Mouse (Mus musculus) T-helper 17 cell (primary cell): ENCODE results near the gene Rabgap1l.

ENCODE experiments used
- in situ Hi-C, 2 experiments: fragments of 300-600 bp; cut with MboI, MseI; formaldehyde crosslinking; loops; 1 replicate in 1 of 2; 2 replicates in 1 of 2; pipeline ENCODE4 v1.15.1; 2025; ENCODE audit warnings: high pct_unique_total_duplicates in 2 of 2

The Rabgap1l gene

GRCm38 (mm10) chr1:160787926-160788325 lies 5.1 kb downstream of the Rabgap1l start:
- in situ Hi-C loops = no loop called here

- in situ Hi-C loops = no loop called here
Observed at GRCm38 (mm10) chr1:160787164-160787563, 5.8 kb downstream of the Rabgap1l start.

DNA sequence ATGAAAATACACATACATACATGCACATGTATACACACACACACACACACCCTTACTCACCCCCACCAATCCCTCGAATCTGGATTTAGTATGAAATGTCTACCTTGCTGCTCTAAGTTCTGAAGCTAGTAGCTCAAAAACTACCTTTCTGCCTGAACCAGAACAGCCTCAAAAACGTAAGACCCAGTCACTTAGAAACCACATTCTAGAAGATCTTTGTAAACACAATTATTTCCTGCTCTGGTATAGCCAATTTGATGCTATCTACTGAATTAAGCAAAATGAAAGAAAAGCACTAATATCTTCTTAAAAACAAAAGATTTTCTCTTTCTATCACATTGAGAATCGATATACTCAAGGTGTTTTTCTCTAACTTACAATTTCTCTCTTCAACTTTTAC lies 6.4 kb downstream of the Rabgap1l start:
- in situ Hi-C loops = no loop called here

DNA sequence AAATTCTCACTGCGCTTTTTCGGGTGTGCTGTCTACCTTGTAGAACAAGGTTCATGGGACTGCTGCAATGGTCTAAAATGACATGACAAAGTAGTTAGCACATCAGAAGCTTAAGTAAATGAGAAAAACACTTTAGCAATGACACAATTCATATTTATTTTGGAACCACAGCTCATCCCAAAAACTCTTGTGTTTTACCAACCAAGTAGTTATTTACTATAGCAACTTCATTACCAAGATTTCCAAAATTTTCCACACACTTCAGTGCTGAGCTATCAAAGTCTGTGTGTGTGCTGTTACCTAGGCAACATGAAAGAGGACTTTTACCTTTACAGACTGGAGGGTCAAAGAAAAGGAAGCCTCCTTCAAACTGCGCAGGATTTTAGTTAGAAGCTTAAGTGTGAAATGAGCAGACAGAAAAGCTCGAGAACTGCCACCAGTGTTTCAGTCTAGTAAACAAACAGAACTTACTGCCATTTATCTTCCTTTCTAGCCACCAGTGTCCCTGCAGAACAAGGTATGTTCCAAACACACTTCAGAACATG lies 7.3 kb downstream of the Rabgap1l start:
- in situ Hi-C loops = no loop called here

GRCm38 (mm10) chr1:160784122-160784521 lies 8.9 kb downstream of the Rabgap1l start:
- in situ Hi-C loops = no loop called here

GRCm38 (mm10) chr1:160774166-160774565 lies 18.8 kb downstream of the Rabgap1l start:
- in situ Hi-C loops = no loop called here

GRCm38 (mm10) chr1:160765565-160765964 lies 27.4 kb downstream of the Rabgap1l start:
- in situ Hi-C loops = no loop called here

- in situ Hi-C loops = no loop called here
Observed at GRCm38 (mm10) chr1:160758243-160758642, 34.8 kb downstream of the Rabgap1l start.

DNA sequence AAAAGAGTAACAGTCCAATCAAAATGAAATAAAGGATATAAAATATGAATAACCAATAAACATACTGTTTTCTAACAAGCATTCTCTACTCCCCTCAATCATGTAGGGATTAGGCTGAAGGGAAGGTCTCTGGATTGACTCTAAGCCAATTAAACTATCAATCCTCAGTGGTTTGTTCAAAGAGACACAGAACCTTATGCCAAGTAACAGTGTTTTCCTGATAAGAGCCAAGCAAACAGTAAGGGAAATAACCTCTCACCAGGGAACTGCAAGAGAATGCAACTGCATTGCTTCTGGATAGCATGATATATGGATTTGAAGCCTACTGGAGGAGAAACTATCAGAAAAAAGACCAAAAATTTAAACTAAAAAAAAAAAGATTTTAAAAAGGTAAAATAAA lies 37.7 kb downstream of the Rabgap1l start:
- in situ Hi-C loops = no loop called here

DNA sequence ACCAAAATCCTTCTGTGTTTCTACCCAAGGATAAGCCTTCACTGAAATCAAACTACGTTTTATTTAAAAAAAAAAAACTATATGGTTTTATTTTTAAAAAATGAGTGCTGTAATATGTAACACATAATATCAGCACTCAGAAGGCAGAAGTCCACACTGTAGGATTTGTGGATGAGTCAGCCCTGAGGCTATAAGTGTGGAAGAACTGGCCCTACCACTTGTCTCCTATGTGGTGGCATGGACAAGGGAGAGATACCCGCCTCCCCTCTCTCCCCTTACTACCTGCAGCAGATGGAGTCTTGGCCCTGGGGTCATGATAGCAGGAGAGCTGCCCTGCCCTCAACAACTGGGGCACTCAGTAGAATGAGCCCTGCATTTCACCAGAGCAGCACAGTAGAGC lies 42.4 kb downstream of the Rabgap1l start:
- in situ Hi-C loops = no loop called here

DNA sequence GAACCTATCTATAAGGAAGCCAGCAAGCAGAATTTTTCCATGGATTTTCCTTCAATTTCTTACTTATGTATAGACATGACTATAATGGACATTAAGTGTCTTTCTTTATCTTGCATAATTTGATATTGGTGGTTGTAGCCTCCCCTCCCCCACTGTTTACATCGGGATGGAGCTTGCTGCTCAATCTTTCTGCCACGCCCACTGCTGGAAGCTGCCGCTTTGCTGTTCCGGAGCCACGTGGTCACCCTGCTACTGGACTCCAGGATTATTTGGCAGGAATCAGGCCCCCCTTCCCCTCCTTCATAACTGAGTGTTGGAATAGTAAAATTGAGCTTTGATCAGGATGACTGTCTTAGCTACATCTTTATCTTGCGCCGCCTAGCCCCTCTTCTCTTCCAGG lies 46.2 kb downstream of the Rabgap1l start:
- in situ Hi-C loops = loop anchor here (5.0 to 10.0 kb wide), 2 partner anchors 111 to 118 kb away; no protein-coding TSS in a partner anchor

GRCm38 (mm10) chr1:160745238-160745930 lies 47.6 kb downstream of the Rabgap1l start:
- in situ Hi-C loops = loop anchor here (5.0 to 10.0 kb wide), 2 partner anchors 112 to 119 kb away; no protein-coding TSS in a partner anchor

DNA sequence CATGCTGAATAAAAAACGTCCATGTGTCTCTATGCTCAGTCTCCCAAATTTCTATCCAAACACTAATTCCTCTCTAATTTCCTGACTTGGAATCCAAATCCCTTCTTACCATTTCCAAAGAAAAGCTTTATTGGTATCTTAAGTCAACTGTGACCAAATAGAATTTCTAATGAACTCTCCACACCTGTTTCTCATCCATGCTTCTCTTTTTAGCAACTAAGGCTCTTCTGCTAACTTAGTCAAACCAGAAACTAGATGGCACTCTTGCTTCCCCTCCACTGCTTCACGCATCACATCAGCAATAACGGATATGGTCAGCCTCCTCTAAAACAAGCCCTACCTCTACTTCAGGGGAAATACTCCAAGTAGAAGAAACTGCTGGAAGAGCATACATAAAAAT lies 49.0 kb downstream of the Rabgap1l start:
- in situ Hi-C loops = loop anchor here in 1 of 2 experiments (10.0 kb wide), 1 partner anchor 121 kb away; no protein-coding TSS in a partner anchor

DNA sequence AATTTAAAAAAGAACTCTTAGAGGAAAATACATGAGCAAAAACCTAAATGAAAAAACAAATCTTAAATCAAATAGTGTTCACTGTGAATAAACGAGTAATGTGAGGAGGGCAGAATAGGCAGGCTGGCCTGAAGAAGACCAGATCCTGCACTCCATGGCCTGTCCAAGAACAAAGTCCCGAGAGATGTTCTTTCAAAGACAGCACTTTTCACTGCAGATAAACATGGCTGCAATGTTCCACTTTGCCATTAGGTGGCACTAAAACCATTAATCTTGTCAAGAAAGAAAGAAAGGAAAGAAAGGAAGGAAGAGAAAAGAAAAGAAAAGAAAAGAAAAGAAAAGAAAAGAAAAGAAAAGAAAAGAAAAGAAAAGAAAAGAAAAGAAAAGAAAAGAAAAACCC lies 49.8 kb downstream of the Rabgap1l start:
- in situ Hi-C loops = loop anchor here in 1 of 2 experiments (10.0 kb wide), 1 partner anchor 122 kb away; no protein-coding TSS in a partner anchor

DNA sequence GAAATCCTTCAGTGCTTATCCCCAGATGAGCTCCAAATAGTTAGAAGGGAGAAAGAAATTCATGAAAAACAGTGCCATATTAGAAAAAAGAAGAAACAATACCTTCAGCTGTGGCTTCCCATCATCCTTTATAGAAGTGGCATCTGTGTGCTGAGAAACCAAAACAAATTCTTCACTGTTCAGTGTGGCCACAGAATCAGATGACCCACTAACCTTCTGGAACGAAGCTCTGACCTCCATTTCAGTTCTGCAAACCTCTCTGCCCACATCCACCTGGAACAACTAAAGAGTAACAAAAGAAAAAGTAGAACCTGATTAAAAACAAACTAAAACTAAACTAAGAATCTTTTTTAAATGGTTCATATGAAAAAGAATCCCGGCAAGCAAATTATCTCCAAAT lies 52.4 kb downstream of the Rabgap1l start:
- in situ Hi-C loops = loop anchor here in 1 of 2 experiments (10.0 kb wide), 1 partner anchor 124 kb away; no protein-coding TSS in a partner anchor

DNA sequence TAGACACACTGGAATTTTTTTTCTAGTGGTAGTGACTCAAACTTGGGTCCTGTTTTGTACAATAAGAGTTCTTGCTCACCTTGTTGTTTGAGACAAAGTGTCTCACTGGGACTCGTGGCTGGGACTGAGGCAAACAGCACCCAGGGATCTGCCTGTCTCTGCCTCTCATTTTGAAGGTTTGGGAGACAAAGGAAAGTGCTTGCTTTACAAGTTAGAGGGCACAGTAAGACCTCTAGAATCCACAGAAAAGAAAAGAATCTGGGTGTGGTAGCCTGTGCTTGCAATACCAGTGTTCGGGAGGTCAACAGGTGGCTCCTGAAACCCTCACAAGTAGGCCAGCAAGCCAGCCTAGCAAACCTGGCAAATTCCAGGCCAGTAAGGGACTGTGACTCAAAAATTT lies 58.3 kb downstream of the Rabgap1l start:
- in situ Hi-C loops = loop anchor here in 1 of 2 experiments (10.0 kb wide), 1 partner anchor 200 kb away; no protein-coding TSS in a partner anchor

DNA sequence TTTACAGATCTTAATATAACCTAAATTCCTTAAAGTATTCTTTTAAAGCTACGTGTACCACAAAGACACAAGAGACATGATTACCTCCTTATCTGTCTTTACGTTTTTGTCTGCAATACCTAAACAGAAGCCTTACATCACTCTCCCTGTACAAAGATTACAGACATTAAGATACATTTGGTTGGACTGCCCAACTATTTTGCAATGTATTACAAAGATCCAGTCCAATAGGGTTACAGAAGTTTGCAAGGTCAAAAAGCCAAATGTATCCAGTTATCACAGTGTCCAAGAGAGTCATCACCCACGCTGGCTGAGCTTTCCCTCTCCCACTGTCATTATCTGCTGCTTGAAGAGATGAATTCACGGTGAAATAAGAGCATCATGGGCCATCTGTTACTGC lies 63.1 kb downstream of the Rabgap1l start:
- in situ Hi-C loops = loop anchor here in 1 of 2 experiments (5.0 to 10.0 kb wide), 2 partner anchors 205 to 523 kb away; no protein-coding TSS in a partner anchor

DNA sequence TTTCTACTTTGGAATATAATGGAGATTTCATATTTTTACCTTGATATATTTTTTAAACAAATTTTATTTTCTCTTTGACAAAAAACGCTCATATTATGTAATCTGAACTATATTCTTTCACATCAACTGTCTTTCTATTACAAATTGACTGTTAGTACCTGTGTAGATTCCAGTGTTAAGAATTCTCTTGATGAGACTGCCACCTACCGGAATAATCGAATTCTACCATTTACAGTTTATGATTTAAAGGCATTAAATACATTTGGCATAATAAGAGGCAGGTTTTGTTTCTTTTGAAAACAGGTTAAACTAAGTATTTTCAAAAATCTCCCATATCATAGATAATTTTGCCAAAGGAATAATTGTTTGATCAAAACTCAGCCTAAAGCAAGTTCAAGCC lies 75.3 kb downstream of the Rabgap1l start:
- in situ Hi-C loops = loop anchor here in 1 of 2 experiments (10.0 kb wide), 1 partner anchor 313 kb away; no protein-coding TSS in a partner anchor

GRCm38 (mm10) chr1:160714685-160715084 lies 78.3 kb downstream of the Rabgap1l start:
- in situ Hi-C loops = loop anchor here in 1 of 2 experiments (10.0 kb wide), 1 partner anchor 310 kb away; no protein-coding TSS in a partner anchor

DNA sequence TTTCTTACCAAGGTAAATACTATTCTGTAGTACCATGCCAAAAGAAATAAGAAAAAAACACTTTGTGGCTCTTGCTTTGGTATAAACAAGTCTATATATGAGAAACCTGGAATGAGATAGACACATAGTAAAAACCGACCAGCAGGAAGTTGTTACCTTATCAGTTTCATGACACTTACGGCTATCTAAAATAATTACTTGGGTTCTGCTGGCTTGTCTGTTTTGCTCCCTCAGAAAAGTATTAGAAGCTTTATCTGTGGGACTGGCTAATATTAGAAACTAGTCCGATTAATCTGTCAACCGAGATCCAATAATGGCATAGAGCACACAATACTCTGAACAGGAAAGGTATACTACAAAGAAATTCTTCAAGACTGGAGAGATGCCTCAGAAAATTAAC lies 79.1 kb downstream of the Rabgap1l start:
- in situ Hi-C loops = loop anchor here in 1 of 2 experiments (10.0 kb wide), 1 partner anchor 309 kb away; no protein-coding TSS in a partner anchor

DNA sequence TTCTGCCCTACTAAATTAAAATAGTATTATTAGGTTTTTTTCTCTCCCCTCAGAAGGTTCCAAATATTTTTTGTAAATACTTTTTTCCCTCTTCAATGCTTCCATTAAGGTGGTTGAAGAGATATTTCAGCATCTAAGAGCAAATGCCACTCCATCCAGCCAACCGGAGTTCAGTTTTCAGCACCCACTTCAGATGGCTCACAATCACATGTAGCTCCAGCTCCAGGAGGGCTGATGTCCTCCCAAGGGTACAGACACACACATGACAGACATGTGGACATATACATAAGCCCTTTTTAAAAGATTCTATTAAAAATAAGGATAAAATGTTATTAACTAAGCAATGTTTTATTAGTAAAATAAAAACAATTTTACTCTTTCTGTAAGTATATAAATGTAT lies 79.6 kb downstream of the Rabgap1l start:
- in situ Hi-C loops = loop anchor here in 1 of 2 experiments (10.0 kb wide), 1 partner anchor 309 kb away; no protein-coding TSS in a partner anchor

DNA sequence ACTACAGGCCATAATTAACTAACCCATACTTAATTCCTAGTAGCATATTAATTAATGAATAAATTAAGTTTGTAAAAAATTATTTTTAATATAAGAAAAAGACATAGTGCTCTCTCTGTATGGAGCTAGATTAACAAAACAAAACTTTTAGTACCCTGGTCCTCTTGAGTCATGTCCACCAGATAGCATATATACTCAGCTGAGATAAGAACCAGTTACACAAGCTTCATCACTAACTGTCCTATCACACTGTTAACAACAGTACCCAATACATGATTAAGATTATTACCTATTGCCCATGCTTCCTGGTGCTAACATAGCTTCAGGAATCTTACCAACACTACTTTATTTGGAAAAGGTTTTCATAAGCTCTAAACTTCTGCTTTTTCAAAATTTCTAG lies 82.5 kb downstream of the Rabgap1l start:
- in situ Hi-C loops = loop anchor here in 1 of 2 experiments (10.0 kb wide), 1 partner anchor 306 kb away; no protein-coding TSS in a partner anchor
